Mouse (Mus musculus): ENCODE results near the gene Samhd1.
"Not testable (repeated sequence)": the region's sequence is repeated elsewhere in the genome, so short reads cannot be mapped to it uniquely, and the experiment has no call there.

The Samhd1 gene

GRCm38 (mm10) chr2:157135014-157135413, at the start of gene Samhd1:
Gene Samhd1 (minus strand): TSS chr2:157135265.
- DNase-seq (ENCODE audit: low spot score), result peak; percentile 91

GRCm38 (mm10) chr2:157178167-157178566, 43.1 kb upstream of the Samhd1 start:
- DNase-seq (ENCODE audit: low spot score), result no peak

GRCm38 (mm10) chr2:157176248-157176647, 41.2 kb upstream of the Samhd1 start:
- no peak for DNase-seq (ENCODE audit: low spot score)

- DNase-seq (ENCODE audit: low spot score), result no peak
Observed at GRCm38 (mm10) chr2:157174416-157174815, 39.4 kb upstream of the Samhd1 start.

- no peak for DNase-seq (ENCODE audit: low spot score)
Observed at GRCm38 (mm10) chr2:157173555-157173954, 38.5 kb upstream of the Samhd1 start.

- no peak for DNase-seq (ENCODE audit: low spot score)
Observed at GRCm38 (mm10) chr2:157172984-157173383, 37.9 kb upstream of the Samhd1 start.

GRCm38 (mm10) chr2:157170626-157171025, 35.6 kb upstream of the Samhd1 start:
- DNase-seq (ENCODE audit: low spot score), result no peak

- peak; percentile 8 for DNase-seq (ENCODE audit: low spot score)
Observed at GRCm38 (mm10) chr2:157170166-157170565, 35.1 kb upstream of the Samhd1 start.

GRCm38 (mm10) chr2:157166371-157167080, 31.5 kb upstream of the Samhd1 start:
- DNase-seq (ENCODE audit: low spot score), result no peak

GRCm38 (mm10) chr2:157165312-157166224, 30.5 kb upstream of the Samhd1 start:
- not testable (repeated sequence) for DNase-seq (ENCODE audit: low spot score)

GRCm38 (mm10) chr2:157164101-157164500, 29.0 kb upstream of the Samhd1 start:
- no peak for DNase-seq (ENCODE audit: low spot score)

GRCm38 (mm10) chr2:157156079-157156478, 21.0 kb upstream of the Samhd1 start:
- no peak for DNase-seq (ENCODE audit: low spot score)

- DNase-seq (ENCODE audit: low spot score), result no peak
Observed at GRCm38 (mm10) chr2:157153235-157153634, 18.2 kb upstream of the Samhd1 start.

- no peak for DNase-seq (ENCODE audit: low spot score)
Observed at GRCm38 (mm10) chr2:157148417-157148816, 13.4 kb upstream of the Samhd1 start.

- DNase-seq (ENCODE audit: low spot score), result no peak
Observed at GRCm38 (mm10) chr2:157147397-157148020, 12.4 kb upstream of the Samhd1 start.

GRCm38 (mm10) chr2:157145173-157145572, 10.1 kb upstream of the Samhd1 start:
- no peak for DNase-seq (ENCODE audit: low spot score)

- no peak for DNase-seq (ENCODE audit: low spot score)
Observed at GRCm38 (mm10) chr2:157144132-157144531, 9.1 kb upstream of the Samhd1 start.

- no peak for DNase-seq (ENCODE audit: low spot score)
Observed at GRCm38 (mm10) chr2:157141962-157142361, 6.9 kb upstream of the Samhd1 start.

GRCm38 (mm10) chr2:157139251-157139802, 4.3 kb upstream of the Samhd1 start:
- DNase-seq (ENCODE audit: low spot score), result no peak

- DNase-seq (ENCODE audit: low spot score), result no peak
Observed at GRCm38 (mm10) chr2:157138808-157139207, 3.7 kb upstream of the Samhd1 start.

- no peak for DNase-seq (ENCODE audit: low spot score)
Observed at GRCm38 (mm10) chr2:157137959-157138731, 3.1 kb upstream of the Samhd1 start.

- no peak for DNase-seq (ENCODE audit: low spot score)
Observed at GRCm38 (mm10) chr2:157136646-157137045, 1.6 kb upstream of the Samhd1 start.
